Mouse (Mus musculus): ENCODE results near the gene Ccdc138. TPM values are rescaled to one million over a fixed set of nuclear protein-coding genes. Genes with fewer than 3 reads are reported as not detected.
"Not testable (repeated sequence)": the region's sequence is repeated elsewhere in the genome, so short reads cannot be mapped to it uniquely, and the experiment has no call there.

Gene Ccdc138
- total RNA-seq (2021), result 1 to 10 TPM; 1.1 TPM
- long read RNA-seq, experiment 1, partial matches to known transcripts, result 0 of 2 reads
- long read RNA-seq, experiment 1, other reads (novel, unspliced or antisense), result 1 of 2 reads
- long read RNA-seq, experiment 2, partial matches to known transcripts, result 1 of 1 reads
- long read RNA-seq, experiment 2, other reads (novel, unspliced or antisense), result 0 of 1 reads

DNA sequence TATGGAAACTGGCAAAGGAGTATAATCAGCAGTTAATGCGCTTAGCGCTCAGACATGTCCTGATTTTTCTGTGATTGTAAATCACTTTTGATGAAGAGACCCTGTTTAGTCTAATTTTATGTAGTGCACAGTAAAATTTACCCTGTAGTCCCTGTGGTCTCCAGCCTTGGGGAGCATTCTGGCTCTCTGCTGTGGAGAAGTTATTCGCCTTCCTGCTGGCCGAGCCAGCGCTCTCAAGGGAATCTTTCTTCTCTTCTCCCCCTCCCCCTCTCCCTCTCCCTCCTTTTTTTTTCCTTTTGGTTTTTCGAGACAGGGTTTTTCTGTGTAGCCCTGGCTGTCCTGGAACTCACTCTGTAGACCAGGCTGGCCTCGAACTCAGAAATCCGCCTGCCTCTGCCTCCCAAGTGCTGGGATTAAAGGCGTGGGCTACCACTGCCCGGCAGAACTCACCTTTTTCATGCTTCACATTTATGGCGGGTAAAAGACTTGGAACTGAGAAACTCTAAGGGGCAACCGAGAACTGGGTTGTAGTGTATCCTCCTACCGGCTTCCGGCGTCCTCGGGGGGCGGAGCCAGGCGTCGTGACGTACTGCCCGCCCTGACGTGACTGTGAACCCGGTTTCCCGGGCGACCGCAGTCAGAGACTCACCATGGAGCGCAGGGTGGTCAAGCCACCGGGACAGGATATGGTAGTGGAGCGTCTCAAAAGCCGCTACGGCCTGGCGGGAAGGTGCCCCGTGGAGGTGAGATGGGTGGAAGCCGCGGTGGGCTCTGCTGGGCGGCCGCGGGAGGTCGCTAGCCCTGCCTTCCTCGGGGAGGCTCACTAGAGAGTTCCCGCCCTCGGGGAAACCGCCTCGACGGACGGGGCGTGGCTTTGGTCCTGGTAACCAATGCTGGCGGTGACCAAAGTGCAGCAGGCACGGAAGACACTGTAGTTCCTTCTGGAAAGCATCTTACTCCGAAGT, at the start of gene Ccdc138:
TSS of gene Ccdc138 (plus strand) at position 629 of the 965 bp plus-strand sequence.
- peak; percentile 92 to 96 for DNase-seq
- intact Hi-C loops (cut with DNase I), result no loop called here

DNA sequence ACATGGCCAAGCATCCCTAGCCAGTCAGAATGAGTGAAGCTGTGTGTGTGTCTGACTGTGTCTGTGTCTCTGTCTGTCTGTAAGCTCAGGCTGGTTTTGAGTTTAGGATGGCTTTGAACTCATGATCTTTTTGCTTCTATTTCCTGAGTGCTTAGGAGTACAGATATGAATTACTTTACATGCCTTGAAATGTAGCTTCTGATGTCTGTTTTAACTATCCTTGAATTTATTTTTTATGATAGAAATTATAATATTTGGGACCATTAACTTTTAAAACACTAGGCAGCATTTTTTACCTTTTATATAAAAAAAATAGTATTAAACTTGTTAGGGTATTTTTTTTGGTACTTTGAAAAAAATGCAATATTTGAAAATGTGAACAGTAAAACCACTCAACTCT, 46.2 kb upstream of the Ccdc138 start:
- intact Hi-C loops (cut with DNase I), result no loop called here
- DNase-seq, result no peak

DNA sequence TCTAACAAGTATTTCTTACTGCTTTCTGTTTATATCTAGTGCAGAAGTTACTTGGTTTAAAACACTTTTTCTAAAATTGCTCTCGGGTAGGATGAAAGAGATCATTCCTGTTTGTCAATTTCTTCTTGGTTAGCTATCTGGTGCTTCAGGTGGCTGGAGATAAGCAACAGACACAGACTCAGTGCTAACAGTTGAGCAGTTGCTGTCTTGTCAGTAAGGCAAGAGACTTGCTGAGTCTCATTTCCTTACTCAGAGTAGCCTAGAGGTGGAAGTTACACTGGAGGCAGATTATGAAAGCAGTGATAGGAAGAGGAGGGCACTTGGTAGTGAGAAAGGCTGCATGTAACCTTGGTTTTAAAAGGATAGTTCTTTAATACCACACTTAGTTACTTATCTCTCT, 45.6 kb upstream of the Ccdc138 start:
- intact Hi-C loops (cut with DNase I), result no loop called here
- DNase-seq, result no peak

DNA sequence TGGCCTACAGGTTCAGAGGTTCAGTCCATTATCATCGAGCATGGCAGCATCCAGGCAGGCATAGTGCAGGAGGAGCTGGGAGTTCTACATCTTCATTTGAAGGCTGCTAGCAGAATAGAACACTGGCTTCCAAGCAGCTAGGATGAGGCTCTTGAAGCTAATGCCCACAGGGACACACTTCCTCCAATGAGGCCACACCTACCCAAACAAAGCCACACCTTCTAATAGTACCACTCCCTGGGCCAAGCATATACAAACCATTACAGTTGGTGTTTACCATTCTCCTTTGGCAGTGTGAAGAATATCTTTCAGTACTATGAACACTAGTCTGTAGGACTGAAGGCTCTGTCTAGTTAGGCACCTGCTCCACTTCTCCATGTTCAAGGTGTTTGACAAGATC, 37.9 kb upstream of the Ccdc138 start:
- no peak for DNase-seq

DNA sequence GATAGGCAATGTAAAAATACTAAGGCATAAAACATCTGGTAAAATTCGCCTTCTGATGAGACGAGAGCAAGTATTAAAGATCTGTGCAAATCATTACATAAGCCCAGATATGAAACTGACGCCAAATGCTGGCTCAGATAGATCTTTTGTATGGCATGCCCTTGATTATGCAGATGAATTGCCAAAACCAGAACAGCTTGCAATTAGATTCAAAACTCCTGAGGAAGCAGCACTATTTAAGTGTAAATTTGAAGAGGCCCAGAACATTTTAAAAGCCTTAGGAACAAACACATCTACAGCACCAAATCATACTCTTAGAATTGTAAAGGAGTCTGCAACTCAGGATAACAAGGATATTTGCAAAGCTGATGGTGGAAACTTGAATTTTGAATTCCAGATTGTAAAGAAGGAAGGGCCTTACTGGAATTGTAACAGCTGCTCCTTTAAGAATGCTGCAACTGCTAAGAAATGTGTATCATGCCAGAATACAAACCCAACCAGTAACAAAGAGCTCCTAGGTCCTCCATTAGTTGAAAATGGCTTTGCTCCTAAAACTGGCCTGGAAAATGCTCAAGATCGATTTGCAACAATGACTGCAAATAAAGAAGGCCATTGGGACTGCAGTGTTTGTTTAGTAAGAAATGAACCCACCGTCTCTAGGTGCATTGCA, 20.5 kb upstream of the Ccdc138 start:
- DNase-seq, result no peak
- intact Hi-C loops (cut with DNase I), result no loop called here

More for the DNA sequence above, 37.9 kb upstream of the Ccdc138 start:
- intact Hi-C loops (cut with DNase I), result no loop called here

DNA sequence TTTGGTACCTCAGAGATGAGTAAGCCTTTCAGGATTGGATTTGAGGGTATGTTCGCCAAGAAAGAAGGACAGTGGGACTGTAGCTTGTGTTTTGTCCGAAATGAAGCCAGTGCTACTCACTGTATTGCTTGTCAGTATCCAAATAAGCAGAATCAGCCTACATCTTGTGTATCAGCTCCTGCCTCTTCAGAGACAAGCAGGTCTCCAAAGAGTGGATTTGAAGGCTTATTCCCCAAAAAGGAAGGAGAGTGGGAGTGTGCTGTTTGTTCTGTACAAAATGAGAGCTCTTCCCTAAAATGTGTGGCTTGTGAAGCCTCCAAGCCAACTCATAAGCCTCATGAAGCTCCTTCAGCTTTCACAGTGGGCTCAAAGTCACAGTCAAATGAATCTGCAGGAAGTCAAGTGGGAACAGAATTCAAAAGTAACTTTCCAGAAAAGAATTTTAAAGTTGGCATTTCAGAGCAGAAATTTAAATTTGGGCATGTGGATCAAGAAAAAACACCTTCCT, 19.6 kb upstream of the Ccdc138 start:
- intact Hi-C loops (cut with DNase I), result no loop called here
- no peak for DNase-seq

DNA sequence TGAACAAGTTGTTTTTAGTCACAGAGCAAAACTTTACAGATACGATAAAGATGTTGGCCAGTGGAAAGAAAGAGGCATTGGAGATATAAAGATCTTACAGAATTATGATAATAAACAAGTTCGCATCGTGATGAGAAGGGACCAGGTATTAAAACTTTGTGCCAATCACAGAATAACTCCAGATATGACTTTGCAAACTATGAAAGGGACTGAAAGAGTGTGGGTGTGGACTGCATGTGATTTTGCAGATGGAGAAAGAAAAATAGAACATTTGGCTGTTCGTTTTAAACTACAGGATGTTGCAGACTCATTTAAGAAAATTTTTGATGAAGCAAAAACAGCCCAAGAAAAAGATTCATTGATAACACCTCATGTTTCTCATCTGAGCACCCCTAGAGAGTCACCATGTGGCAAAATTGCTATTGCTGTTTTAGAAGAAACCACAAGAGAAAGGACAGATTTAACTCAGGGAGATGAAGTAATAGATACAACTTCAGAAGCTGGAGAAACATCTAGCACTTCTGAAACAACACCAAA, 17.7 kb upstream of the Ccdc138 start:
- no peak for DNase-seq
- intact Hi-C loops (cut with DNase I), result no loop called here

DNA sequence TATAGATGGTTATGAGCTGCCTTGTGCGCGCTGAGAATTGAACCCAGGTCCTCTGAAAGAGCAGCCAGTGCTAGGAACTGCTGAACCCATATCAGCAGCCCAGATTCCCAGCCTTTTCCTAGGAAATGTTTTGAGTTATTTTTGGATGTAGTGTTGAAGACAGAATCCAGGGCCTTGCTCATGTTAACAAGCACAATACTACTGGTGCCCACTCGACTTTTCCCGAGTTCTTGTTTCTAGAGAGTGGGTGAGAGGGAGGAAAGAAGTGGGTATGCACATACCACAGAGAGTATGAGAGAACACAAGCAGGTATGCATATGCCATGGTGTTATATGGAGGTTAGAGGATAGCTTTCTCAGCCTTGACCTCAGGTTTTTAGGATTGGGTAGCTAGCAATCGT, 6.7 kb upstream of the Ccdc138 start:
- intact Hi-C loops (cut with DNase I), result no loop called here
- DNase-seq, result no peak

DNA sequence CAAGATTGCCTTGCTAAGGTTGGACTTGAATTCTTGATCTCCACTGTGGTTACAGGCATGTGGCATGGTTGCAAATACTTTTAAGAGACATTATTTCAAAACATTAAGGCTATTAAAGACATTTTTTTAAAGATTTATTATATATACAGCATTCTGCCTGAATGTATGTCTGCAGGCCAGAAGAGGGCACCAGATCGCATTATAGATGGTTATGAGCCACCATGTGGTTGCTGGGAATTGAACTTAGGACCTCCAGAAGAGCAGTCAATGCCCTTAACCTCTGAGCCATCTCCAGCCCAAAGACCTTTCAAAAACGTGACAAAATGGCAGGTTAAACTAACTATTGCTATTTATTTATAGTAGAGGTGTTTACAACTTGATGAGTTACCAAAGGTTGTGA, 2.1 kb upstream of the Ccdc138 start:
- intact Hi-C loops (cut with DNase I), result loop anchor here (2.0 kb wide), 1 partner anchor 33 kb away; no protein-coding TSS in a partner anchor
- no peak for DNase-seq

DNA sequence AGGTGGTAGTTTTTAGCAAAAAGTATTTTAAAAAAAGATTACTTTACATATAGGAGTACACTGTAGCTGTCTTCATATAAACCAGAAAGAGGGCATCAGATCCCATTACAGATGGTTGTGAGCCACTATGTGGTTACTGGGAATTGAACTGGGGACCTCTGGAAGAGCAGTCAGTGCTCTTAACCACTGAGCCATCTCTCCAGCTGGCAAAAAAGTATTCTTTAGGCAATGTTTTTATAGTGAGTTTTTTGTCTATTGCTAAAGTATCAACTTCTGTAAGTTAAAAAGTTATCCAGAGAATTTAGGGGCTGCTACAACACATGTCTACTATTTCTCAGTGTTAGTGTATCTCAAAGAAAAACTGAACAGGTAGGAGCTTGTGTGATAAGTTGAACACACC, 1.0 kb upstream of the Ccdc138 start:
- intact Hi-C loops (cut with DNase I), result no loop called here
- no peak for DNase-seq

DNA sequence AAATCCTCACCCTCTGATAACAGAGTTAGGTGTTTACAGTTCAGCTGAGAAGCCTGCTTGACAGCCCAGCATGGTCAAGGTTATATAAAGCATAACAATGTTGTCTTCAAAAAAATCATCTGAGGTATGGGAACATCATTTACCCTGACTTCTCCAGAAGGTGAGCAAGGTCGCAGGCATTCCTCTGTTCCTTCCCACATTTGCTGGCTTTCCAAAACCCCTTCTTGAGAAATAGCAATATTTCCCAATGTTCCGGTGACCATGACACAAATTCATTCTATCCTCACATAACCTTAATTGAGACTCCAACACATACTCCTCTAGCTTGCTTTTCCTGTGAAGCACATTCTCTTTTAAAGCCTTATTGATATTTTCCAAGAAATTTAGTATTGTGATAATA, 768 bp downstream of the Ccdc138 start:
- no peak for DNase-seq
- intact Hi-C loops (cut with DNase I), result no loop called here

DNA sequence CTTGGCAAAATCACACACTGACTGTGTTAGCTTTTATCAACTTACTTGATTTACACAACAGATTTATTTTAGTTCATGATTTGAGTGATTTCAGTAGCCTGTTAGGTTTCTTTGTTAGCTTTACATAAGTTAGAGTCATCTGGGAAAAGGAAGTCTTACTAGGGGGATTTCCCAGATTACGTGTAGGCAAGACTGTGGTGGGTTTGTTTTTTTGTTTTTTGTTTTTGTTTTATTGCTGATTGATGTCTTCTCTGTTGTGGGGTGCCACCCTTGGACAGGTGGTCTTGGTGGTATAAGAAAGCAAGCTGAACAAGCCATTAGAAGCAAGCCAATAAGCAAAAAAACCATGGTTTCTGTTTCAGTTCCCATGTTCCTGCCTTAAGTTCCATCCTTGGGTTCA, 31.6 kb downstream of the Ccdc138 start:
- intact Hi-C loops (cut with DNase I), result no loop called here
- DNase-seq, result no peak

DNA sequence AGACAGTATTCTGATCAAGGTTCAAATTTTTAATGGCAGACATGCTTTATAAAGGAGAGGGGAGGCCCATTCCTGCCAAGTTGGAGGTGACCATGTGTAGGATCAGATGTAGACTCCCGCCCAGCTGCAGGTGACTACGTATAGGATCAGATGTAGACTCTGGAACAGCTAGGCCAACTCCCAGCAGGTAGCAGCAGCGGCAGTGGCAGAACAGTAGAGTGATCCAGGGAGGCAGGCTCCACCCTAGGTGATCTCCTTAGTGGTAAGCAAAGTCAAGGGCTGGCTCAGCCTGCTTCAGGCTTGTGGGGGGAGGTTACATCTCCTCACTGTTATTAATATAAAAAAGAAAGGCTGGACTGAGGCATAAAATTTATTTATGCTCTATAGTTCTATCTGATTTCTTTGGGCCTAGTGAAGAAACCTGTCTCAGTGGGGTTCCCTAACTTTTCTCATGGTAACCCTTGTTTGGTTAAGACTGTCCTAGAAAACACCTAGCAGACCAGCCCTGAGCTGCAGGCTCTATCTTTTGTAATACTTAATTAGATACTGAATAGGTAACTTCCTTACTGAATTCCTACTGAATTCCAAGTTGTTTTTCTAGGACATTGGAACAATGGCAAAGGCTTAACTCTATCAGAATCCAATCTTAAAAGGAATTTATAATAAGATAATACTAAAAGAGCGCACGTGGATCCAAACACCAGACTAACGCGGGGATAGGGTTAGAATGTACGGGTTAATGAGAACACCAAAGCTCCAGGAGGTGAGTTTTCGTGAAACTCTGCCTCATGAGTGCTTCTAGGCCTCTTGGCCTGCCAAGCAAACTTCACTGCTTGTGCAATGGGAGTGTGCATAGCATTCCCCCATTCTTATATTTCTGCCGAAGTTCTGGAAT, 33.4 kb downstream of the Ccdc138 start:
- intact Hi-C loops (cut with DNase I), result no loop called here
- no peak for DNase-seq

DNA sequence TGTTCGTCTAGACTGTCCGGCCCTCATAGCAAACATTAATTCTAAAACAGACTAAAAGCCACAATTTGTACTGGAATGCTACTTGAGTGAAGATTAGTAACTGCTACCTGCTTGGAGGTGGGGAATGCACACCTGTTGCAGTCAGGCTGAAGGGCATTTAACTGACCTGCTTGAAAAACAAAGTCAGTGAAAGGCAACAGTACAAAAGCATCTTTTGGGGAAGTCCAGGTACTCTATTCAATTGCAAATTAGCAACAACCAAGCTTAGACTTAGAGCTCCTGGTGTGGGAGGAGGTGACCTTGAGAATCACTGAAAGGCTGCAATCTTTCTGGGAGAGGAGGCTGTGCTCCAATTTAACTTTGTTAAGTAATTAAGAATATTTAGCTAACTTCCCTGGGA, 34.4 kb downstream of the Ccdc138 start:
- intact Hi-C loops (cut with DNase I), result no loop called here

DNA sequence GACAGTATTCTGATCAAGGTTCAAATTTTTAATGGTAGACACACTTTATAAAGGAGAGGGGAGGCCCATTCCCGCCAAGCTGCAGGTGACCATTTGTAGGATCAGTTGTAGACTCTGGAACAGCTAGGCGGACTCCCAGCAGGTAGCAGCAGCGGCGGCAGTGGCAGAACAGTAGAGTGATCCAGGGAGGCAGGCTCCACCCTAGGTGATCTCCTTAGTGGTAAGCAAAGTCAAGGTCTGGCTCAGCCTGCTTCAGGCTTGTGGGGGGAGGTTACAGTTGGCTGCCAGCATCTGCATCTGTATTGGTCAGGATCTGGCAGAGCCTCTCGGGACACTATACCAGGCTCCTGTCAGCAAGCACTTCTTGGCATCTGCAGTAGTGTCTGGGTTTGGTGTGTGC, 38.5 kb downstream of the Ccdc138 start:
- DNase-seq; intact Hi-C loops (cut with DNase I): not testable (repeated sequence)

More for the DNA sequence above, 34.4 kb downstream of the Ccdc138 start:
- DNase-seq, result no peak

DNA sequence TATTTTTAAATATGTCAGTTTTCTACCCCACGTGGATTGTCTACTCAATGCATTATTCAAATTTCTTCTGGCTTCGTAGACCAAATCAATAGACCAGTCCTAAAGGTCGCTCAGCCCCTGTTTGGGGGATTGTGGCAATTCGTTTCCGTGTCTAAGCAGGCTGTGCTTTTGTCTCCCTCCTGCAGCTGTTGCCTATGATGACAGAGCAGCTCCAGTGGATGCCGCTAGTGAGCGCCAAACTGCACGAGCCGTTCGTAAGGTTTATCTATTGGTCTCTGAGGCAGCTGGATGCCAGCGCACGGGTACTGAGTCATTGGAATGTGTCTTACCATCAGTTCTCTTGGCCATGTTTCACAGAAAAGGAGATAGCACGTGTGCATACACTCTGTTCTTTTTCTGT, 42.9 kb downstream of the Ccdc138 start:
- no peak for DNase-seq
- intact Hi-C loops (cut with DNase I), result no loop called here

DNA sequence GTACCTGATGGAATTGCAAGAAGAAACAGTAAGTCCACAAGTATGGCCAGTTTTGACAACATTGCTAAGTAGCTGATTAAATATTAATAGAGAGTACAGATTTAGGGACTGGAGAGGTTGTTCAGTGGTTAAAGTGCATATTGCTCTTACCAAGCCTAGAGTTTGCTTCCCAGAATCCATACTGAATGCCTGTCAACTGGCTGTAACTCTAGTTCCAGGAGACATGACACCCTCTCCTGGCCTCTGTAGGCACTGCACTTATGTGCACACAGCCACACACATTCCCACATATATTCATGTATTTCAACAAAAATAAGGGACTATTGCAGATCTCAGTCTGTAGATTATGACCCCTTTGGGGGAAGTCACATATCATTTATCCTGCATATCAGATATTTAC, 51.0 kb downstream of the Ccdc138 start:
- intact Hi-C loops (cut with DNase I), result no loop called here
- DNase-seq, result no peak

DNA sequence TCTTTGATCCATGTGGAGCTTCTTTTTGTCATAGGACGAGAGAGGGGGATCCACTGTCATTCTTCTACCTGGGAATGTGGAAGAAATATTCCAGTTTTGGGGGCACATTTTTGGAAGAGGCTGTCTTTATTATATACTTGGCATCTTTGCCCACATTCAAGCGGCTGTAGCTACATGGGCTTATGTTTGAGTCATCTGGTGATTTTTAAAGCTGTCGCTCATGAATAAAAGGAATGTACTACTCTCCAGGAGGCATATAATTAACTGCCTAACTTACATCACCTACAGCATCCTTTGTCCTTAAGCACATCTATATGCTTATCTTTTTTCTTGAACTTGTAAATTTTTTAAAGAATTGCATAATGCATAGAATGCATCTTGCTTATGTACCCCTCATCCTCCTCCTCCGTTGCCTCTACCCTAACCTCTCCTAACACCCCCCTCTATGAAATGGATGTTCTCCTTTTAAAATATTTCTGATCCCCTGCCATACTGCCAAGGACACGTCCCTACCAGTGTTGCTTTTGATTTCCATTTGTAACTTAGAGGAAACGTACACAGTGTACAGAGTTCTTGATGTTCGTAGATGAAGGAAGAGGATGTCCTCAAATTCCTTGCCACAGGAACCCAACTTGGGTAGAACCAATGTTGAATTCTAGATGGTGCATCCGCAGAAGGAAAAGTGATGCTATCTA, 57.1 kb downstream of the Ccdc138 start:
- intact Hi-C loops (cut with DNase I), result no loop called here

DNA sequence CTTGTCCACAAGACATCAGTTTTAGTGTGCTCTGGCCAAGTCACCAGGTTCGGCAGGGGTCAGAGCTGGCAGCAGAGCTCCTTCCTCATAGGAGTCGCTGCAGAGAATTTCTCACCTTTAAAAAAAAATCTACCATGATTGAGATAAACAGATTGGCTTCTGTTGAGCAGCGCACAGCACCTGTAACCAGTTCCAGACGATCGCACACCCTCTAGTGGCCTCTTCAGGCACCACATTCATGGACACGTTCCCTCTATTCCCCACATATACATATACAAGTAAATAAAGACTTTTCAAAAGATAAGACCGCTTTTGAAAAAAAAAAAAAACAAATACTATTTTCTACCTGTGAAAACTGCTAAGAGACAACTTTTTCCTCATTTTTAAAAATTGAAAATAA, 61.4 kb downstream of the Ccdc138 start:
- intact Hi-C loops (cut with DNase I), result no loop called here
- DNase-seq, result peak; percentile 46 to 56

More for the DNA sequence above, 57.1 kb downstream of the Ccdc138 start:
- no peak for DNase-seq

All from heart, postnatal 14 days (tissue).